8 mouse cellular contexts compared by ENCODE assay signal in genomic region chr10:80105460-80105859, GRCm38 (mm10). TPM values are rescaled to one million over a fixed set of nuclear protein-coding genes. Genes with fewer than 3 reads are reported as not detected.
DNase-seq lines count a peak whose midpoint lies in the region; ATAC-seq and TF ChIP-seq lines count a peak whose summit lies in the region.

TSS of gene Sbno2 (minus strand) at chr10:80105571.

- 82% methylated on average over 5 of the region's 5 CpGs for WGBS in cerebellum, adult 2 months
- WGBS in embryonic facial prominence, embryonic 14.5 days, result 71% methylated on average over 5 of the region's 5 CpGs
- 36% methylated on average over 5 of the region's 5 CpGs for WGBS in large intestine, adult 2 months

- H3K4me3 ChIP-seq in cerebellum, adult 2 months (replicated peaks; ENCODE audit: insufficient read depth, low read depth, low read length), result no peak within 1 kb of the TSS
- no peak within 1 kb of the TSS; the same call in 1 of the 2 replicates for H3K4me3 ChIP-seq in embryonic facial prominence, embryonic 14.5 days (ENCODE audit: low read depth, low read length)
- H3K4me3 ChIP-seq in gastrocnemius, adult 2 months, result no peak within 1 kb of the TSS

- no peak for DNase-seq in cerebellum, adult 2 months
- DNase-seq in A20 (ENCODE audit: low read depth, low spot score), result peak; percentile 82
- DNase-seq in embryonic facial prominence, embryonic 14.5 days (ENCODE audit: low spot score), result no peak
- DNase-seq in large intestine, adult 2 months (ENCODE audit: low read depth, low spot score), result no peak
- DNase-seq in urinary bladder, postnatal 36 days (ENCODE audit: low spot score in 2 of 2), result no peak
- DNase-seq in gastrocnemius, adult 2 months, result no peak

- ATAC-seq in cerebellum, adult (ENCODE audit: insufficient number of reproducible peaks, low FRiP score, low TSS enrichment), result no peak
- no peak for ATAC-seq in embryonic facial prominence, embryonic 14.5 days (ENCODE audit: low read depth)
- peak; percentile 78 for ATAC-seq in megakaryocyte, adult 5-6 weeks (ENCODE audit: poor library complexity, severe bottlenecking)

- no peak for TF ChIP-seq CTCF in cerebellum, adult 2 months (IDR thresholded peaks at IDR 0.05; ENCODE audit: borderline replicate concordance, insufficient read depth, low read depth, low read length)
- no peak for TF ChIP-seq CTCF in gastrocnemius, adult 2 months (IDR thresholded peaks at IDR 0.05)

- no peaks in the 10 kb centered on the region for H3K9me3 ChIP-seq in embryonic facial prominence, embryonic 14.5 days (ENCODE audit: control insufficient read depth, low read length)

- no peak within 1 kb of the TSS for H3K27ac ChIP-seq in cerebellum, adult 2 months (ENCODE audit: insufficient read depth, low read length)
- H3K27ac ChIP-seq in embryonic facial prominence, embryonic 14.5 days (replicated peaks; ENCODE audit: low read depth, low read length), result peak within 1 kb of the TSS; percentile 45
- no peak within 1 kb of the TSS for H3K27ac ChIP-seq in gastrocnemius, adult 2 months

- intact Hi-C loops in gastrocnemius, adult 2 months (cut with DNase I), result no loop called here

- H3K4me2 ChIP-seq in embryonic facial prominence, embryonic 14.5 days (ENCODE audit: low read depth, low read length), result peak within 1 kb of the TSS; percentile 30

- 0 out of 2 replicates have a peak within 1 kb of the TSS, but pooled peaks have one; percentile 21 for H3K9ac ChIP-seq in embryonic facial prominence, embryonic 14.5 days (ENCODE audit: low read depth, low read length)

- no peaks in the 10 kb centered on the region for H3K27me3 ChIP-seq in cerebellum, adult 2 months (ENCODE audit: control insufficient read depth, insufficient read depth, low read length)
- no peaks in the 10 kb centered on the region for H3K27me3 ChIP-seq in embryonic facial prominence, embryonic 14.5 days (replicated peaks; ENCODE audit: control insufficient read depth, insufficient read depth, low read length)

- H3K4me1 ChIP-seq in cerebellum, adult 2 months (ENCODE audit: control insufficient read depth, insufficient read depth, low read length), result peaks cover 13% of the 10 kb centered on the region
- H3K4me1 ChIP-seq in embryonic facial prominence, embryonic 14.5 days (ENCODE audit: control insufficient read depth, insufficient read depth, low read length), result peaks cover 8% of the 10 kb centered on the region

- no peak for TF ChIP-seq POLR2A in cerebellum, adult 2 months (IDR thresholded peaks at IDR 0.05; ENCODE audit: borderline replicate concordance, insufficient read depth, low read length)

- H3K36me3 ChIP-seq in embryonic facial prominence, embryonic 14.5 days (ENCODE audit: control insufficient read depth, insufficient read depth, low read length), result no peaks in the 10 kb centered on the region

RNA-seq across cellular contexts. Expression of gene Sbno2, which starts in this region (rescaled TPM):
- 25.4 and 28.9 TPM in 2 replicates for polyA plus RNA-seq in cerebellum, adult 2 months (2012; rRNA removed)
- polyA plus RNA-seq in embryonic facial prominence, embryonic 14.5 days (2014; fragmentation: Nextera tagmentation; extraction: Ambion mirVana), result 12.8 and 14.1 TPM in 2 replicates
- polyA plus RNA-seq in large intestine, adult 2 months (2012; rRNA removed), result 67.2 and 91.7 TPM in 2 replicates
- total RNA-seq in megakaryocyte, adult 5-6 weeks (2015), result 32.4 and 33.0 TPM in 2 replicates
- total RNA-seq in megakaryocyte, adult 5-6 weeks (2017), result 41.9 and 46.7 TPM in 2 replicates
- 1 to 10 TPM; 6.2 to 7.1 TPM for total RNA-seq in gastrocnemius, adult 2 months (2021)

Comparison
In these comparisons a context has a peak if more than half of its experiments do, and no peak if none do; other contexts are left out.
1. RNA of gene Sbno2 (total RNA-seq): 32.4 to 46.7 TPM in megakaryocyte, adult 5-6 weeks; 6.2 to 7.1 TPM in gastrocnemius, adult 2 months; every median in the first group is over 4 times any median in the second.